Mouse (Mus musculus) fat pad, adult 2 months (tissue): ENCODE data around the gene Zfp69.

Experiments
- DNase-seq: peaks from one replicate; pipeline ENCODE4 v3.0.0-alpha.2; 2011; ENCODE audit warnings: low read depth, low spot score; ENCODE audit errors: extremely low read depth

Gene Zfp69

DNA sequence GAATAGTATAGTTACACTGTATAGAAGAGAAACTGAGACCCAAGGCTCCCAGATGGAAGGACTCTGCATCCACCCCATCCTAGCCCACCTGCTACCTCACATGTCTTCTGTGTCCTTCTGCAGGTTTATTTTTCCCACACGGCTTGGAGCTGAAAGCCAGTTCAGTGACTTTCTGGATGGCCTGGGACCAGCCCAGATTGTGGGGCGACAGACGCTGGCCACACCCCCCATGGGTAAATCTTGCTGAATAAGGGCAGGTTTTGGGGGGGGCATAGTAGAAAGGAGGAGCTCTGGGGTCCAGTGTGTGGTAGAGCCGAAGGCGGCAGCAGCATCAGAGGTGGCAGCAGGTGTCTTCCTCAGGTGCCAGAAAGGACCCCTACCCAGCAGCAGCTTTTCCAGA lies 64.7 kb downstream of the Zfp69 start:
- no peak for DNase-seq

DNA sequence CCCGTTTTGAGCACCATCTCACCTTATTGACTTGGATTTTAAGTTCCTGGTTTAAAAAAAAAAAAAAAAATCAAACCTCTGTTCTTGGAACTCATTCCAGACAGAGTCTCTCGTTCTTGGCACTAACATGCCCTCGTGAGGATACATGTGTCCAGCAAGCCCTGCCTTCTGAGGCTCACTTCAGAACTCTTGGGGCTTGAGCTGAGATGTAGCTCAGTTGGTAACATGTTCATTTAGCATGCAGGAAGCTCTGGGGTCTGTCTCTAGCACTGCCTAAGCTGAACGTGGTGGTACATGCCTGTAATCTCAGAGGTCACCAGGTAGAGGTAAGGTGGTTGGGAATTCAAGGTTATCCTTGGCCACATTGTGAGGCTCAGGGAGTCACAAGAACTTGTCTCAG lies 65.4 kb downstream of the Zfp69 start:
- no peak for DNase-seq

DNA sequence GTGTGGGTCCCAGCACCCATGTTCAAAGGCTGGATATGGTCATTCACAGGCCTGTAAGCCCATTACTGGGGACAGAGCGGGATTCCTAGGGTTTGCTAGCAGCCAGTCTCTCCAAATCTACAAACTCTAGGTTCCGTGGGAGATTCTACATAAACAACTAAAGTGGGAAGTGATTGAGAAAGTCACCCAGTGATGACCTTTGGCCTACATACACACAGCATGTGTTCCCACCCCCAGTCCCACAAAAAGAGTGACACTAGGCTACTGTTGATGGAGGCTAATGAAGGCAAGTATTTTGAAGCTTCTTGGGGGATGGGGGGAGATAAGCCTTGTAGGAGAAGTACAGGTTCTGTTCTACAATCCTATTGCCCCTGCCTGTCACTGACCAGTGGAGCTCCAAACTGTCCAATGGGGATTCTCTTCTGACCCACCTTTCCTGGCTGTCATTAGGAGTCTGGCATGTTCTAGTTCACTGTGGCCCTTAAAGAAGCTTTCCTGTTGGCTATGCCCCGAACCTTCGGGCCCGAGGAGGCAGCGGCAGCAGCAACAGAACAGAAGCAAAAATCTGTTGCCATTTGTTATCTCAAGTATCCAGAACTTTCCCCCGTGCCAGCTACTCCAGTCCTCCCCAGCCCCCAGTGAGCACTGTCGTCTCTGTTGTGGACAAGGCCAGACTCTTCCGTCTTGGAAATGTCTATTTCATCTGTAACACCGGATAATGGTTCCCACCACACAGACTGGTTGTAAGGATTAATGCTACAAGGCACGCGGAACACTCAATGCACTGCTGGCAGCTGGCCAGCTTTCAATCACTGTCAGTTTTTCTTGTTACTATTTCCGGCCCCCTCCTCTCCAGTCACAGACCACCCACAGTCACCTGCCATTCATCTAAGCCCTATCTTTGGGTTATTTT lies 66.0 kb downstream of the Zfp69 start:
- DNase-seq: no peak

DNA sequence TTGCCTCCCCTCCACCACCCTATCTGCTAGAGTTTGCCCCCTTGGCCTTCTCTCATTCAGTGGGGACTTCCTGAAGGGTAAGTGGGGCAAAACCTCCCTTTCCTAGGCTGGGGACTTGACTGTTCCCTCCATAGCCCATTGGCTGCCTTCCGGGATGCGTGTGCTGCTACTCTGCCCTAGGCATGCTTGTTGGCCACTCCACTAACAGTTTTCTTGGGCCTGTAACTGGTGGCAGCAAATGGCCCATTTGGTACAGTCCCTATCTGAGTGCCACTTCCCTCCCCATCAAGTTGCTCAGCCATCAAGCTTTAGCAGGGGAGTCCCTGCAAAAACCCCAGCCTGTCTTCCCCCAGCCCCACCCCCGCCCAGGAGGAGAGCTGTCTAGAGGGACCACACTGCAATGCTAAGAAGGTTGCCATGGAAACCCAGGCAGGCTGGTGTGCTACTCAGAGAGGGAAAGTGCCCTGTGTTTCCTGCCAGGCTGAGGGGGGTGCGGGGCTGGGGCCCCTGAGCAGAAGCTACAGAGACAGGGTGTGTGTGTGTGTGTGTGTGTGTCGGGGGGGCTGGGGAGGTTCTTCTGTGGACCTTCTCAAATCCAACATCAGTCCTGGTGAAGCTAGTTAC lies 69.4 kb downstream of the Zfp69 start:
- DNase-seq: no peak

DNA sequence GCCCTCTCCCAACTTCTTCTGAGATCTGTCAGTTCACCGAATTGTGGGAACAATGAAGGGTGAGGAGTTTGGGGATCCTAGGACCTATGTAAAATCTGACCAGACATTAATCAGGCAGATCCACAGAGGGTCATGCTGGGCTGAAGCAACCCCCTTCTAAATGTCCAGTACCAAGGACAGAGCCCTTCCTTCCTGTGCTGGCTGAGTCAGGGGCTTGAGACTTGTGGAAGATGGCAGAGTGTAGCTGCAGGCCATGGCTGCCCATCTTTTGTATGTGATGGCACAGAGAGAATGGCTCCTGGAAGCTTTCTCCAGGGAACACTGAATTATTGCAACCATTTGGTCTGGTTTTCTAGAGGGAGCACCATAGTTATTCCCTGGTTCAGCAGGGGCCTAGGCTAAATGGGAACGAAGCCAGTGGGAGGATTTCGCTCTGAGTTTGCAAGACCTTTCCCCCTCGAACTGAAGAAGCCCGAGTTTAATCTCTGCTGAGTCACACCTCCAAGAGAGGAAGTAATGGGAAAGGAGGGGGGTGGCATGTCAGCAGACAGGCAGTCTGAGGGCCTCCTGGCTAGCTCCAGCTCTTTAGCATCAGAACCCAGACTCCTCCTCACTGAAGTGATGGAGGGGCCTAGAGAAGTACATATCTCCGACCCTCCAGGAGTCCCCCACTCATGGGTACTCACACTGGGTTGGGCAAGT lies 70.6 kb downstream of the Zfp69 start:
- DNase-seq: no peak
